Mouse (Mus musculus) pancreas, adult 10 weeks (tissue): Measurements from ENCODE around the gene Cklf. TPM values are rescaled to one million over a fixed set of nuclear protein-coding genes. Genes with fewer than 3 reads are reported as not detected.

Experiments
- polyA plus RNA-seq: library from polyadenylated mRNA; stranded (reverse); fragments of 350-450 nt; fragmentation: Illumina TruSeq; extraction: RNeasy Lipid Tissue Mini Kit (QIAGEN cat#74804); gene quantifications from one replicate; pipeline ENCODE4 v1.2.3, GENCODE M21; 2015; ENCODE audit warnings: low read depth, low replicate concordance; ENCODE audit not compliant: insufficient read depth

Cklf gene
- 4.4 TPM for polyA plus RNA-seq

GRCm38 (mm10) chr8:104250439-104251367 lies at the start of gene Cklf:
Cklf (plus strand) TSS chr8:104250861.

GRCm38 (mm10) chr8:104248276-104248675 lies 2.4 kb upstream of the Cklf start, which contains the start of gene Tk2:
Tk2 (minus strand) TSS chr8:104248558.

GRCm38 (mm10) chr8:104293081-104293480 lies 42.4 kb downstream of the Cklf start, which contains the start of gene Cmtm2a:
Cmtm2a (minus strand) TSS chr8:104293181.

GRCm38 (mm10) chr8:104309441-104310155 lies 58.9 kb downstream of the Cklf start, which contains the start of the genes Gm45711 and Cmtm1:
Gm45711 (minus strand) TSS chr8:104310081.
Cmtm1 (minus strand) TSS chr8:104310145.

Other genes with a start within 250 kb of the Cklf start
- 31.3 TPM for gene Cdh5, start 149.2 kb upstream of the Cklf start, polyA plus RNA-seq
- not detected for gene Bean1, start 80.4 kb upstream of the Cklf start, polyA plus RNA-seq
- gene Tk2, start 2.3 kb upstream of the Cklf start, polyA plus RNA-seq: 14.6 TPM
- not detected for gene Cmtm2a, start 42.3 kb downstream of the Cklf start, polyA plus RNA-seq
- gene Gm45711, start 59.2 kb downstream of the Cklf start, polyA plus RNA-seq: not detected
- not detected for gene Cmtm1, start 59.3 kb downstream of the Cklf start, polyA plus RNA-seq
- gene Gm11020, start 70.7 kb downstream of the Cklf start, polyA plus RNA-seq: not detected
- not detected for gene Cmtm2b, start 71.4 kb downstream of the Cklf start, polyA plus RNA-seq
- 14.8 TPM for gene Cmtm3, start 88.5 kb downstream of the Cklf start, polyA plus RNA-seq
- gene Cmtm4, start 144.9 kb downstream of the Cklf start, polyA plus RNA-seq: 6.2 TPM
- gene Dync1li2, start 192.2 kb downstream of the Cklf start, polyA plus RNA-seq: 10.5 TPM